Mouse (Mus musculus) ES-E14 (cell line): Measurements from ENCODE around the gene Actl6b. TPM values are rescaled to one million over a fixed set of nuclear protein-coding genes. Genes with fewer than 3 reads are reported as not detected.

ENCODE experiments used
- DNase-seq: peaks from one replicate; pipeline ENCODE4 v3.0.0-alpha.2; 2013; ENCODE audit warnings: low read depth, low spot score
- H3K27ac ChIP-seq: 2 replicates; pipeline ENCODE4 v1.5.1; 2012; ENCODE audit warnings: low read depth, mild to moderate bottlenecking, low read length, moderate library complexity, mixed read lengths; ENCODE audit not compliant: poor library complexity, insufficient read depth, severe bottlenecking
- H3K36me3 ChIP-seq: 2 replicates; pipeline ENCODE4 v1.6.1; 2012; ENCODE audit warnings: mild to moderate bottlenecking, low read length, moderate library complexity, mixed read lengths; ENCODE audit not compliant: control insufficient read depth, poor library complexity, insufficient read depth, severe bottlenecking
- H3K4me1 ChIP-seq, 2 experiments: fragments of 150-350 bp in 1 of 2; sonication (generic) in 1 of 2; 2 replicates each; pipeline ENCODE4 v1.6.1; 2012; ENCODE audit warnings: low read length in 2 of 2, mild to moderate bottlenecking in 1 of 2, mixed read lengths in 1 of 2; ENCODE audit not compliant: control insufficient read depth in 2 of 2, insufficient read depth in 2 of 2, poor library complexity in 1 of 2
- H3K4me3 ChIP-seq, 2 experiments: fragments of 150-350 bp in 1 of 2; sonication (generic) in 1 of 2; 2 replicates each; pipeline ENCODE4 v1.5.1; 2012; ENCODE audit warnings: low read length in 2 of 2, low read depth in 1 of 2, mild to moderate bottlenecking in 1 of 2, mixed read lengths in 1 of 2; ENCODE audit not compliant: insufficient read depth in 1 of 2, poor library complexity in 1 of 2, severe bottlenecking in 1 of 2
- H3K9ac ChIP-seq: 2 replicates; pipeline ENCODE4 v1.6.1; 2012; ENCODE audit warnings: low read depth, mild to moderate bottlenecking, low read length, mixed read lengths; ENCODE audit not compliant: poor library complexity, insufficient read depth, severe bottlenecking
- H3K9me3 ChIP-seq: fragments of 150-350 bp; sonication (generic); 2 replicates; pipeline ENCODE4 v1.6.1; 2012; ENCODE audit warnings: low read depth, mild to moderate bottlenecking, low read length; ENCODE audit not compliant: control insufficient read depth, insufficient read depth
- CHD2 ChIP-seq: IDR thresholded peaks from 2 replicates; pipeline ENCODE4 v1.6.1; 2014; ENCODE audit warnings: mild to moderate bottlenecking, low read depth, low read length, inconsistent platforms
- HCFC1 ChIP-seq: IDR thresholded peaks from 2 replicates; pipeline ENCODE4 v1.6.1; 2012; ENCODE audit warnings: low read length, inconsistent platforms, borderline replicate concordance; ENCODE audit not compliant: insufficient read depth
- MAFK ChIP-seq: IDR thresholded peaks from 2 replicates; pipeline ENCODE4 v1.6.1; 2014; ENCODE audit warnings: mild to moderate bottlenecking, low read depth, low read length, inconsistent platforms; ENCODE audit not compliant: insufficient read depth
- ZC3H11A ChIP-seq: IDR thresholded peaks from 2 replicates; pipeline ENCODE4 v1.6.1; 2012; ENCODE audit warnings: low read depth, mild to moderate bottlenecking, inconsistent platforms, low read length, borderline replicate concordance
- ZNF384 ChIP-seq: IDR thresholded peaks from 2 replicates; pipeline ENCODE4 v1.6.1; 2012; ENCODE audit warnings: low read depth, low read length, inconsistent platforms
- in situ Hi-C, 2 experiments: fragments of 600-800 bp; cut with MboI; formaldehyde crosslinking; loops; one replicate each; pipeline ENCODE4 v1.15.1; 2025; ENCODE audit warnings: low sequenced_read_pairs in 2 of 2, inconsistent platforms in 1 of 2; ENCODE audit not compliant: unreplicated experiment in 2 of 2
- total RNA-seq: library from RNA; depleted of rRNA; stranded (reverse); fragments of 300-350 nt; gene quantifications from 2 replicates; pipeline ENCODE4 v1.2.3, GENCODE M21; 2012

Actl6b gene
- total RNA-seq, 1 experiment: not detected

GRCm38 (mm10) chr5:137511706-137512105, 41.6 kb upstream of the Actl6b start:
- peak overlapping the region; percentile 86 to 98 for H3K4me3 ChIP-seq
- no peak overlapping the region for H3K27ac ChIP-seq
- in situ Hi-C loops: no loop called here
- H3K4me1 ChIP-seq: peaks cover 4 to 13% of the 10 kb centered on the region in 2 experiments; a peak in 3 of 4 replicates
- peaks cover 6% of the 10 kb centered on the region; the same call in 1 of the 2 replicates for H3K36me3 ChIP-seq
- DNase-seq: no peak
- no peak for TF ChIP-seq ZC3H11A
- no peak for TF ChIP-seq HCFC1
- TF ChIP-seq MAFK: no peak
- no peak for TF ChIP-seq CHD2
- no peak for TF ChIP-seq ZNF384
- peak overlapping the region; percentile 95 for H3K9ac ChIP-seq
- H3K9me3 ChIP-seq: no peaks in the 10 kb centered on the region

- TF ChIP-seq ZNF384 (no peak), MAFK (no peak), CHD2 (no peak), ZC3H11A (no peak), HCFC1 (no peak)
- peaks cover 6 to 15% of the 10 kb centered on the region in 2 experiments; a peak in 3 of 4 replicates for H3K4me1 ChIP-seq
- no peak overlapping the region for H3K9ac ChIP-seq
- in situ Hi-C loops: no loop called here
- H3K4me3 ChIP-seq: no peak overlapping the region
- DNase-seq: no peak
- H3K36me3 ChIP-seq: peaks cover 11% of the 10 kb centered on the region; the same call in 1 of the 2 replicates
- no peaks in the 10 kb centered on the region for H3K9me3 ChIP-seq
- H3K27ac ChIP-seq: no peak overlapping the region
These were observed 40.2 kb upstream of the Actl6b start for GRCm38 (mm10) chr5:137512847-137513794.

GRCm38 (mm10) chr5:137513951-137514721, 39.2 kb upstream of the Actl6b start:
- Histone ChIP-seq H3K4me1 (peaks cover 6 to 19% of the 10 kb centered on the region in 2 experiments; a peak in 3 of 4 replicates), H3K27ac (no peak overlapping the region), H3K4me3 (no peak overlapping the region), H3K36me3 (peaks cover 19% of the 10 kb centered on the region), H3K9me3 (no peaks in the 10 kb centered on the region), H3K9ac (no peak overlapping the region)
- DNase-seq: no peak
- no peak for TF ChIP-seq ZNF384
- no peak for TF ChIP-seq HCFC1
- TF ChIP-seq CHD2: no peak
- no peak for TF ChIP-seq ZC3H11A
- no peak for TF ChIP-seq MAFK
- in situ Hi-C loops: no loop called here

GRCm38 (mm10) chr5:137514811-137515210, 38.5 kb upstream of the Actl6b start:
- in situ Hi-C loops: no loop called here
- Histone ChIP-seq H3K4me1 (peaks cover 6 to 23% of the 10 kb centered on the region in 2 experiments; a peak in 2 of 4 replicates), H3K9ac (no peak overlapping the region), H3K36me3 (peaks cover 25% of the 10 kb centered on the region), H3K4me3 (no peak overlapping the region), H3K27ac (no peak overlapping the region), H3K9me3 (no peaks in the 10 kb centered on the region)
- no peak for DNase-seq
- TF ChIP-seq ZNF384 (no peak), CHD2 (no peak), HCFC1 (no peak)
